Mouse (Mus musculus): ENCODE results near the gene Cox7a2l.

DNA sequence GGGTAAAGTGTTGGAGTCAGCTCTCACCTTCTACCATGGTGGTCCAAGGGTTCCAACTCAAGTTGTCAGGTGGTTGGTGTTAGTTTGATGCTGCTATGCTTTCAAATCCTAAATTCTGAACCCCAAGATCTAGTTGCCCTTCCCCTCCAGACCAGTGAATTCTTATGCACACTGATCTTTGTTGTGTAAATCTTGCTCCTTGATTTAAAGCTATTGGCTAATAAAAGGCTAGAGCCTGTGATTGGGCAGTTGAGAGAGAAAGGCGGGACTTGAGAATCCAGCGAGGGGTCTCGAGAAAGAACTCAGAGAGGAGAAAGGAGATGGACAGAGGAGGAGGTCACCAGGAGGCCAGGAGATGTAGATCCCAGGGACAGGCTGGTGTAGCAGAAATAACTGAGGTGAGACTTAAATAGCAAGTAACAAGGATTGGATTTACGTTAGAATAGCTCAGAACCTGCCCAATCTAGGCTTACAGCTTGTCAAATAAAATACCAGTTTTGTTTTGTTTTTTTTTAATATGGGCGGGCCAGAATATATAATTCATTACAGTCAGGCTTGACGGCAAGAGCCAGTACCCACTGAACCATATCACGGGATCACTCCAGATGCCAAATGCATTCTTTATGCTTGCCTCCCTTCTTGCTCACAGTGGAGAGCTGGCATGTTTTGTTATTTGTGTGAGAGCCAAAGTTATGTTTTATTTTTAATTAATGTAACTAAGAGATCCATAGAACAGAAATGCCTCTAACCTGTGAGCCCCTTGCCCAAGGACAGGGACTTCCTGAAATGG, 5.7 kb upstream of the Cox7a2l start:
- no peak for TF ChIP-seq CTCF (IDR thresholded peaks at IDR 0.05; ENCODE audit: borderline replicate concordance, insufficient read depth, low read length)
- no peak for TF ChIP-seq POLR2A (IDR thresholded peaks at IDR 0.05; ENCODE audit: low read depth, low read length)
